Mouse (Mus musculus) CH12.LX (cell line): ENCODE data around the gene 1700042G07Rik. TPM values are rescaled to one million over a fixed set of nuclear protein-coding genes. Genes with fewer than 3 reads are reported as not detected.

Experiments
- DNase-seq: peaks from one replicate; pipeline ENCODE4 v3.0.0-alpha.2; 2013; ENCODE audit errors: extremely low read depth
- H3K27ac ChIP-seq: 2 replicates; pipeline ENCODE4 v1.5.1; 2012; ENCODE audit warnings: low read depth, mild to moderate bottlenecking, control low read depth, moderate library complexity; ENCODE audit not compliant: insufficient read depth
- H3K27me3 ChIP-seq: replicated peaks from 2 replicates; pipeline ENCODE3; 2012; ENCODE audit warnings: inconsistent platforms
- H3K36me3 ChIP-seq, 2 experiments: replicated peaks in 1 of 2; 2 replicates each; pipeline versions ENCODE3 to v1.6.1; 2012; ENCODE audit warnings: inconsistent platforms in 1 of 2, low read length in 1 of 2, mild to moderate bottlenecking in 1 of 2, mixed read lengths in 1 of 2, moderate library complexity in 1 of 2; ENCODE audit not compliant: control insufficient read depth in 1 of 2, insufficient read depth in 1 of 2
- H3K4me1 ChIP-seq, 2 experiments: 2 replicates each; pipeline ENCODE4 v1.6.1; 2012; ENCODE audit warnings: inconsistent platforms in 1 of 2, moderate library complexity in 1 of 2; ENCODE audit not compliant: insufficient read depth in 2 of 2, control insufficient read depth in 1 of 2
- H3K4me2 ChIP-seq: 2 replicates; pipeline ENCODE4 v1.6.1; 2012; ENCODE audit warnings: low read depth, mild to moderate bottlenecking, control low read depth; ENCODE audit not compliant: poor library complexity, insufficient read depth, severe bottlenecking
- H3K4me3 ChIP-seq, 3 experiments: fragments of 150-350 bp in 1 of 3; sonication (generic) in 1 of 3; replicated peaks in 1 of 3; 2 replicates each; pipeline versions ENCODE3 to v1.5.1; 2011 to 2012; ENCODE audit warnings: low read depth in 2 of 3, low read length in 2 of 3, mild to moderate bottlenecking in 2 of 3, moderate library complexity in 2 of 3, control low read depth in 1 of 3, improper control_type of control experiment in 1 of 3, inconsistent platforms in 1 of 3, mixed read lengths in 1 of 3; ENCODE audit not compliant: poor library complexity in 1 of 3
- H3K79me2 ChIP-seq: replicated peaks from 2 replicates; pipeline ENCODE4 v1.6.1; 2012; ENCODE audit warnings: mild to moderate bottlenecking, moderate library complexity; ENCODE audit not compliant: control insufficient read depth, poor library complexity, insufficient read depth, severe bottlenecking; ENCODE audit errors: extremely low read depth
- H3K9ac ChIP-seq: 2 replicates; pipeline ENCODE4 v1.6.1; 2012; ENCODE audit warnings: low read depth, mild to moderate bottlenecking, control low read depth, moderate library complexity; ENCODE audit not compliant: insufficient read depth
- H3K9me3 ChIP-seq: replicated peaks from 2 replicates; pipeline ENCODE3; 2012; ENCODE audit warnings: low read length, inconsistent platforms, mixed read lengths
- CHD2 ChIP-seq: IDR thresholded peaks from 2 replicates; pipeline ENCODE4 v1.6.1; 2011; ENCODE audit warnings: low read length, improper control_type of control experiment
- E2F4 ChIP-seq: IDR thresholded peaks from 2 replicates; pipeline ENCODE4 v1.6.1; 2011; ENCODE audit warnings: low read depth, low read length, improper control_type of control experiment; ENCODE audit not compliant: insufficient replicate concordance
- ELF1 ChIP-seq: IDR thresholded peaks from 2 replicates; pipeline ENCODE4 v1.6.1; 2014; ENCODE audit warnings: low read depth, mild to moderate bottlenecking, inconsistent platforms, low read length, improper control_type of control experiment
- EP300 ChIP-seq: IDR thresholded peaks from 2 replicates; pipeline ENCODE4 v1.6.1; 2011; ENCODE audit warnings: low read length, improper control_type of control experiment
- GABPA ChIP-seq: IDR thresholded peaks from 2 replicates; pipeline ENCODE4 v1.6.1; 2012; ENCODE audit warnings: low read depth, low read length, improper control_type of control experiment, inconsistent platforms; ENCODE audit not compliant: insufficient replicate concordance
- JUN ChIP-seq: IDR thresholded peaks from 2 replicates; pipeline ENCODE4 v1.6.1; 2011; ENCODE audit warnings: low read depth, mild to moderate bottlenecking, low read length, improper control_type of control experiment, moderate library complexity; ENCODE audit not compliant: insufficient read depth
- KAT2A ChIP-seq: IDR thresholded peaks from 2 replicates; pipeline ENCODE4 v1.6.1; 2012; ENCODE audit warnings: low read length, improper control_type of control experiment, inconsistent platforms; ENCODE audit not compliant: insufficient replicate concordance
- MYC ChIP-seq: IDR thresholded peaks from 2 replicates; pipeline ENCODE4 v1.6.1; 2011; ENCODE audit warnings: low read depth, mild to moderate bottlenecking, improper control_type of control experiment, low read length
- NRF1 ChIP-seq: IDR thresholded peaks from 2 replicates; pipeline ENCODE4 v1.6.1; 2014; ENCODE audit warnings: low read depth, mild to moderate bottlenecking, inconsistent platforms, low read length, improper control_type of control experiment, moderate library complexity
- PAX5 ChIP-seq: IDR thresholded peaks from 2 replicates; pipeline ENCODE4 v1.6.1; 2012; ENCODE audit warnings: low read length, inconsistent platforms, mixed read lengths
- RAD21 ChIP-seq: IDR thresholded peaks from 2 replicates; pipeline ENCODE4 v1.6.1; 2011; ENCODE audit warnings: low read depth, mild to moderate bottlenecking, low read length, improper control_type of control experiment, moderate library complexity
- RCOR1 ChIP-seq: conservative IDR thresholded peaks from 2 replicates; pipeline ENCODE4 v1.6.1; 2012; ENCODE audit warnings: low read depth, mild to moderate bottlenecking, inconsistent platforms, low read length, improper control_type of control experiment
- TBP ChIP-seq: conservative IDR thresholded peaks from 2 replicates; pipeline ENCODE4 v1.6.1; 2011; ENCODE audit warnings: low read depth, low read length, improper control_type of control experiment
- TCF12 ChIP-seq: IDR thresholded peaks from 2 replicates; pipeline ENCODE4 v1.6.1; 2014; ENCODE audit warnings: low read depth, mild to moderate bottlenecking, inconsistent platforms, low read length, improper control_type of control experiment
- UBTF ChIP-seq: IDR thresholded peaks from 2 replicates; pipeline ENCODE4 v1.6.1; 2012; ENCODE audit warnings: low read depth, mild to moderate bottlenecking, inconsistent platforms, low read length, improper control_type of control experiment, moderate library complexity
- USF1 ChIP-seq: IDR thresholded peaks from 2 replicates; pipeline ENCODE4 v1.6.1; 2014; ENCODE audit warnings: low read depth, mild to moderate bottlenecking, inconsistent platforms, low read length, improper control_type of control experiment
- ZC3H11A ChIP-seq: IDR thresholded peaks from 2 replicates; pipeline ENCODE4 v1.6.1; 2012; ENCODE audit warnings: low read depth, mild to moderate bottlenecking, inconsistent platforms, low read length, improper control_type of control experiment
- ZMIZ1 ChIP-seq: IDR thresholded peaks from 2 replicates; pipeline ENCODE4 v1.6.1; 2012; ENCODE audit warnings: low read depth, mild to moderate bottlenecking, inconsistent platforms, low read length, improper control_type of control experiment
- ZNF384 ChIP-seq: IDR thresholded peaks from 2 replicates; pipeline ENCODE4 v1.6.1; 2012; ENCODE audit warnings: low read depth, low read length, improper control_type of control experiment, inconsistent platforms
- dilution Hi-C: fragments of 300-500 bp; cut with MboI; formaldehyde crosslinking; loops from 2 replicates; pipeline ENCODE4 v1.14.3; 2020; ENCODE audit warnings: low sequenced_read_pairs; ENCODE audit not compliant: extremely low pct_unique_long_range_greater_than_20kb, extremely low pct_ligation_motif_present
- in situ Hi-C: fragments of 300-500 bp; cut with MboI; formaldehyde crosslinking; loops from 3 replicates; pipeline ENCODE4 v1.14.3; 2019; ENCODE audit warnings: low sequenced_read_pairs, low pct_ligation_motif_present, low pct_unique_long_range_greater_than_20kb, mixed read lengths
- polyA plus RNA-seq: library from polyadenylated mRNA; unstranded; fragments of >175 nt; gene quantifications from 2 replicates; pipeline ENCODE4 v1.2.1, GENCODE M21; 2012; ENCODE audit warnings: low read depth; ENCODE audit not compliant: insufficient read length
- total RNA-seq, 2 experiments: library from RNA; depleted of rRNA; stranded (reverse); fragments of 300-350 nt in 1 of 2; fragments of >200 nt in 1 of 2; gene quantifications; 2 replicates each; pipeline ENCODE4 v1.2.3; 2012 to 2014

Gene 1700042G07Rik
- total and polyA plus RNA-seq, 3 experiments, result not detected

- H3K4me3 ChIP-seq, result no peak overlapping the region
- dilution Hi-C loops, result no loop called here
- peaks cover 3 to 15% of the 10 kb centered on the region in 2 experiments; a peak in 3 of 4 replicates for H3K4me1 ChIP-seq
- no peaks in the 10 kb centered on the region for H3K27me3 ChIP-seq
- H3K36me3 ChIP-seq, result peaks cover 2 to 25% of the 10 kb centered on the region in 2 experiments
- in situ Hi-C loops, result no loop called here
- no peaks in the 10 kb centered on the region for H3K9me3 ChIP-seq
- peaks cover 12% of the 10 kb centered on the region for H3K79me2 ChIP-seq
- no peak overlapping the region for H3K9ac ChIP-seq
- DNase-seq, result no peak
- H3K4me2 ChIP-seq, result no peak overlapping the region
- TF ChIP-seq RAD21, result no peak
- no peak overlapping the region for H3K27ac ChIP-seq
Measured at GRCm38 (mm10) chr4:116127956-116128355, 45.2 kb upstream of the 1700042G07Rik start.

DNA sequence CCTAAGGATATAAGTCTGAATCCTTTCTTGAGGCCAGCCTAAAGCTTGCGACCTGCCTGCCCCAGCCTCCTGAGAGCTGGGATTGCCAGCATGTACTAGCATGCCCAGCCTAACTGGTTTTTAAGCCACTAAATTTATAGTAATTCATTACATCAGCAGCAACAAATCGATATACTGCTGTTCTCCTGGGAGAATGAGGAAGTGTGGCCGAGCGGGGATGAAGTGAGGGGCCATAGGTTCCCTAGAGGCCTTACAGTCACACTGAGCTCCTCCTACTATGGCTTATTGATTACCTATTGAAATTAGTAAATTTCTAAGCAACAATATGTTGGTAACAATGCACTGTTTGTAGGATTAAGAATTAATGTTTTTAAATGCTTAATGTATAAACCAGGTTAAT, 40.0 kb upstream of the 1700042G07Rik start:
- in situ Hi-C loops, result no loop called here
- DNase-seq, result no peak
- Histone ChIP-seq H3K27me3 (no peaks in the 10 kb centered on the region), H3K4me3 (no peak overlapping the region), H3K4me2 (no peak overlapping the region), H3K9me3 (no peaks in the 10 kb centered on the region), H3K9ac (no peak overlapping the region), H3K4me1 (peaks cover 6 to 32% of the 10 kb centered on the region in 2 experiments), H3K36me3 (peaks cover 0 to 19% of the 10 kb centered on the region in 2 experiments), H3K27ac (no peak overlapping the region), H3K79me2 (no peaks in the 10 kb centered on the region)
- TF ChIP-seq PAX5 (no peak), TBP (no peak), MYC (no peak), NRF1 (no peak), KAT2A (no peak), USF1 (no peak), E2F4 (no peak), TCF12 (no peak), RAD21 (no peak), ELF1 (no peak), ZNF384 (no peak), ZMIZ1 (no peak), ZC3H11A (no peak), EP300 (no peak), CHD2 (no peak), GABPA (no peak), JUN (no peak), UBTF (no peak), RCOR1 (no peak)
- dilution Hi-C loops, result no loop called here
